Mouse (Mus musculus): ENCODE measurements around the gene Zfp988. TPM values are rescaled to one million over a fixed set of nuclear protein-coding genes. Genes with fewer than 3 reads are reported as not detected.
"Not testable (repeated sequence)": the region's sequence is repeated elsewhere in the genome, so short reads cannot be mapped to it uniquely, and the experiment has no call there.

The Zfp988 gene
- polyA plus RNA-seq, 1 experiment from 2014 or later = not detected

- ATAC-seq (ENCODE audit: low FRiP score); H3K36me3 ChIP-seq; H3K9ac ChIP-seq; H3K4me1 ChIP-seq; H3K27me3 ChIP-seq; H3K27ac ChIP-seq; H3K4me2 ChIP-seq (replicated peaks); H3K4me3 ChIP-seq: not testable (repeated sequence)
- H3K9me3 ChIP-seq (replicated peaks) = peaks cover 66% of the 10 kb centered on the region
- WGBS = 66% methylated on average over 4 of the region's 4 CpGs
Observed at GRCm38 (mm10) chr4:147347300-147347699, 41.8 kb downstream of the Zfp988 start.

GRCm38 (mm10) chr4:147347880-147348279, 42.4 kb downstream of the Zfp988 start:
- not testable (repeated sequence) for H3K9ac ChIP-seq; H3K27me3 ChIP-seq; H3K4me2 ChIP-seq (replicated peaks); H3K4me3 ChIP-seq; H3K27ac ChIP-seq; ATAC-seq (ENCODE audit: low FRiP score); H3K4me1 ChIP-seq; H3K36me3 ChIP-seq
- H3K9me3 ChIP-seq (replicated peaks) = peaks cover 64% of the 10 kb centered on the region
- 79% methylated on average over 2 of the region's 3 CpGs for WGBS

DNA sequence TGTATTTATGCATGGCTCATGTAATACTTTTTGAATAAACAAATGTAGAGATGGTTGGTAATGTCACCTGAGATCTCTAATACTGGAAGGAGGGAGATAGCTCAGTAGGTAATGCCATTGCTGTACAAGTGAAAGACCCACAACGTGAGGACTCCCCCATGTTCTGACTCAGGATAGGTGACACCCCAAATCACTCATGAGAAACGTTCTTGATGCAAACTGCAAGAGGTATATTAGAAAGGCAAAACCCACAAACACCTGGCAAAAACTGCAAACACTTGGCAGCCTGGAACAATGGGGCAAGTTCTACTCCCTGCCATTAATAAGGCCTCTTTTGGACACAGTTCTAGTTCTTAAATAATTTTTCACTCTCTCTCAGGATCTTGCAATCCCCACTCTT, 42.9 kb downstream of the Zfp988 start:
- H3K4me2 ChIP-seq (replicated peaks); H3K27ac ChIP-seq; H3K36me3 ChIP-seq; H3K9ac ChIP-seq; H3K4me1 ChIP-seq; H3K27me3 ChIP-seq; ATAC-seq (ENCODE audit: low FRiP score); H3K4me3 ChIP-seq: not testable (repeated sequence)
- 80% methylated on average over 2 of the region's 2 CpGs for WGBS
- H3K9me3 ChIP-seq (replicated peaks) = peaks cover 59% of the 10 kb centered on the region

GRCm38 (mm10) chr4:147348906-147349686, 43.6 kb downstream of the Zfp988 start:
- H3K9ac ChIP-seq; H3K4me1 ChIP-seq; H3K4me3 ChIP-seq; H3K36me3 ChIP-seq; H3K27me3 ChIP-seq; ATAC-seq (ENCODE audit: low FRiP score); H3K27ac ChIP-seq; H3K4me2 ChIP-seq (replicated peaks): not testable (repeated sequence)
- WGBS = 92% methylated on average over 18 of the region's 19 CpGs
- peaks cover 52% of the 10 kb centered on the region for H3K9me3 ChIP-seq (replicated peaks)

DNA sequence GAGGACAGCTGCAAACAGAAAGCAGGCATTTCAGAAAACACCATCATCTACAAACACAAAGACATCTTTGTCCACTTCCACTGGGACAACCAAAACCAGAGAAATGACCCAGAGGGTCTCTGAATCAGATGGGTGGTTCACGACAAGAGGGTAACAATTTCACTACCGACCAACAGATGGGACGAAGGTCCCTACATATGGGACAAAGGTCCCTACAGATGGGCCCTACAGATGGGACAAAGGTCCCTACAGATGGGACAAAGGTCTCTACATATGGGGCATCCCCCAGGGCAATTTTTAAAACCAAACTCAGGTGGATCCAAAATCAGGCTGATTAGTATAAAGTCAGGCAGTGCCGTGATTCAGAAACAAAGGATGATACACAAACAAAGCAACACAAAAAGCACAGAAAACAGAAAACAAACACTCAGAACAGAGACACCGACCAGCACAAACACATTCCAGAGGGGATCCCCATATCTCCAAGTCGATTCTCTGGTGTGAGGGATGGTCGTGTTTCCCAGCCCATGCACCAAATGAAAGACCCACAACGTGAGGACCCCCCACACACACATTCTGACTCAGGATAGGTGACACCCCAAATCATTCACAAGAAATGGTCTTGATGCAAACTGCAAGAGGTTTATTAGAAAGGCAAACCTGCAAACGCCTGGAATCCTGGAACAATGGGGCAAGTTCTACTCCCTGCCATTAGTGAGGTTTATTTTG, 44.4 kb downstream of the Zfp988 start:
- not testable (repeated sequence) for ATAC-seq (ENCODE audit: low FRiP score)
- H3K9me3 ChIP-seq (replicated peaks) = peaks cover 56% of the 10 kb centered on the region

DNA sequence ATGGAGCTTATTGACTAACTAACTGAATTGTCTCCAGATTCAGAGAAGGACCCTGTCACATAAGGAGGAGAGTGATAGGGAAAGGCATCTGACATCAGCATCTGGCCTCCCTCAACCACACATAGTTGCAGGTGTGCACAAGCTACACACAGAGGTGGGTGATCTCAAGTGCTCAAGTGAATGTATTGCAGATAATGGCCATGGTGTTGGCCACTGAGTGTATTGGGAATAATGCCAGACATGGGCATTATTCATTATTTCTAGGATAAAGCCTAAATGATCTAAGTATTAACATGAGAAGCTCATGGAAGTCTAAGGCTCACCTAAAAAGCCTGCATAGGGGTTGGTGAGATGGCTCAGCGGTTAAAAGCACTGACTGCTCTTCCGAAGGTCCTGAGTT, 45.1 kb downstream of the Zfp988 start:
- H3K9ac ChIP-seq; H3K4me1 ChIP-seq; H3K4me3 ChIP-seq; H3K27ac ChIP-seq; H3K4me2 ChIP-seq (replicated peaks); H3K27me3 ChIP-seq; H3K36me3 ChIP-seq: not testable (repeated sequence)
- H3K9me3 ChIP-seq (replicated peaks) = peaks cover 52% of the 10 kb centered on the region
- 85% methylated on average over 2 of the region's 2 CpGs for WGBS
- ATAC-seq (ENCODE audit: low FRiP score) = peak; percentile 64; the same call in 1 of the 2 replicates

More for the DNA sequence above, 44.4 kb downstream of the Zfp988 start:
- H3K27ac ChIP-seq; H3K9ac ChIP-seq; H3K27me3 ChIP-seq; H3K4me2 ChIP-seq (replicated peaks); H3K4me3 ChIP-seq; H3K36me3 ChIP-seq; H3K4me1 ChIP-seq: not testable (repeated sequence)
- 87% methylated on average over 9 of the region's 9 CpGs for WGBS

GRCm38 (mm10) chr4:147351376-147351980, 46.0 kb downstream of the Zfp988 start:
- H3K4me3 ChIP-seq; H3K4me2 ChIP-seq (replicated peaks); H3K27me3 ChIP-seq; ATAC-seq (ENCODE audit: low FRiP score); H3K36me3 ChIP-seq; H3K27ac ChIP-seq; H3K4me1 ChIP-seq; H3K9ac ChIP-seq: not testable (repeated sequence)
- peaks cover 48% of the 10 kb centered on the region for H3K9me3 ChIP-seq (replicated peaks)
- WGBS = 86% methylated on average over 11 of the region's 13 CpGs

DNA sequence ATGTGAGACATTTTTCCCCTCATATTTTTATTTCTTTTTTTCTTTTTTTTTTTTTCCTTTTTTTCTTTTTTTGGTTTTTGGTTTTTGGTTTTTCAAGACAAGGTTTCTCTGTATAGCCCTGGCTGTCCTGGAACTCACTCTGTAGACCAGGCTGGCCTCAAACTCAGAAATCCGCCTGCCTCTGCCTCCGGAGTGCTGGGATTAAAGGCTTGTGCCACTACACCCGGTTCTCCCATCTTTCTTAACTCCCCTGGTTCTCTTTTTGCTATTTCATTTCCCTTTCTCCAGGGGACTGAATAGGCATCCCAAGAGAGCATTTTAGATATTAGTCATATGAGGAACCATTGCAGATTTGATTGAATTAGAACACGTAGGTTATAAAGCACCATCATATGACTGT, 48.2 kb downstream of the Zfp988 start:
- not testable (repeated sequence) for H3K9ac ChIP-seq; H3K36me3 ChIP-seq; H3K4me1 ChIP-seq; ATAC-seq (ENCODE audit: low FRiP score); H3K4me2 ChIP-seq (replicated peaks); H3K4me3 ChIP-seq; H3K27me3 ChIP-seq; H3K27ac ChIP-seq
- 85% methylated on average over 4 of the region's 4 CpGs for WGBS
- peaks cover 31% of the 10 kb centered on the region for H3K9me3 ChIP-seq (replicated peaks)

DNA sequence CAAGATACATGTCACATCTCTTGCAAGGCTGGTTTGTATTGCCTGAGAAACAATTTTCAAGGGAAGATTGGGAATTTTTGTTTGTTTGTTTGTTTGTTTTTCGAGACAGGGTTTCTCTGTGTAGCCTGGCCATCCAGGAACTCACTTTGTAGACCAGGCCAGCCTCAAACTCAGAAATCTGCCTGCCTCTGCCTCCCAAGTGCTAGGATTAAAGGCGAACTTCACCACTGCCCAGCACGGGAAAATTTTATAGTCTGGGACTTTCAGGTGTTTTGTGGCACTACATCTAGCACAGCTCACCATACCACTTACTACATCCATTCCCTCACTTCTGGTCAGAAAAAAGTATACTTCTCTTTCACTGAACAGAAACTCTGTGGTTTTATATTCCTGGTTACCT, 50.6 kb downstream of the Zfp988 start:
- not testable (repeated sequence) for H3K4me2 ChIP-seq (replicated peaks); H3K9ac ChIP-seq; H3K27ac ChIP-seq; H3K9me3 ChIP-seq (replicated peaks); H3K36me3 ChIP-seq; H3K4me1 ChIP-seq; ATAC-seq (ENCODE audit: low FRiP score); H3K4me3 ChIP-seq; H3K27me3 ChIP-seq
- WGBS = no CpG with 5 or more reads among the region's 3 CpGs

DNA sequence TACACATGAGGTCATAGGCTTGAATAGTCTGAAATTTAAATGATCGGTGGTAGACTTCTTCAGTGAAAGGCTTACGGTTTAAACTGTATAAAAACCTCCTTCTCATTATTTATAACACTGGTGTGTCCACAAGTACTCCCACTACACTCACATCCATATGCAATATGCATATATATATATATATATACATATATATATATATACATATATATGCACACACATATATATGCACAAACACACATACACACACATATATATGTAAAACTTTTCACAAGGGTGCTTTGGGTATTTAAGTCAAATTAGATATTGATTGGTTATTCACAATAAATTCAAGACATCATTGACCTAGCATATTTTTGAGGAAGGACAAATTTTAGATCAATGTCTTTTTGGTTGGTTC, 51.7 kb downstream of the Zfp988 start:
- H3K4me2 ChIP-seq (replicated peaks); H3K36me3 ChIP-seq; H3K27me3 ChIP-seq; H3K27ac ChIP-seq; H3K4me1 ChIP-seq; H3K4me3 ChIP-seq; H3K9ac ChIP-seq; ATAC-seq (ENCODE audit: low FRiP score); H3K9me3 ChIP-seq (replicated peaks): not testable (repeated sequence)
- no CpG with 5 or more reads among the region's 2 CpGs for WGBS

DNA sequence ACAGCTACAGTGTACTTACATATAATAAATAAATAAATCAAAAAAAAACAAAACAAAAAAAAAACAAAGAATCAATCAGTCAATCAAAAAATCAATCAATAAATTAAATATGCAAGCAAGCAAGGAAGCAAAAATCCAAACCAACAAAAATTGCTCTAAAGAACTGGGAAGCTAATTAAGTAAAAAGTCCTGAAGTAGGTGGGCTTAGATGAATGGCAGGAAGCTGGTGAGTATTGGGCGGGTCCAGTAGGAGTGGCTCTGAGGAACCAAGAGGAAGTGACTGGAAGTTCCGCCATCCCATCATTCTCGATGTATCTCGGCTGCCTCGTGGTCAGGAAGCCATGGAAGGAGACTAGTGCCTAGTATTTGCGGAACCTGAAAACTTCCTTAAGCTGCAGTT, 55.5 kb downstream of the Zfp988 start, which contains the start of gene Zfp978:
Gene Zfp978, plus strand, starts transcription at position 301 of the 400 bp plus-strand sequence.
- not testable (repeated sequence) for H3K27me3 ChIP-seq; H3K9me3 ChIP-seq (replicated peaks); H3K4me3 ChIP-seq; H3K4me2 ChIP-seq (replicated peaks); H3K36me3 ChIP-seq; H3K27ac ChIP-seq; H3K4me1 ChIP-seq; ATAC-seq (ENCODE audit: low FRiP score); H3K9ac ChIP-seq
- WGBS = no CpG with 5 or more reads among the region's 6 CpGs

GRCm38 (mm10) chr4:147361872-147362271, 56.4 kb downstream of the Zfp988 start:
- not testable (repeated sequence) for ATAC-seq (ENCODE audit: low FRiP score); H3K27ac ChIP-seq; H3K9me3 ChIP-seq (replicated peaks); H3K4me3 ChIP-seq; H3K9ac ChIP-seq; H3K4me2 ChIP-seq (replicated peaks); H3K36me3 ChIP-seq; H3K27me3 ChIP-seq; H3K4me1 ChIP-seq
- whole genome bisulfite sequencing = no CpG with 5 or more reads among the region's 1 CpGs

All from hindbrain, embryonic 12.5 days (tissue).